Mouse (Mus musculus): Measurements from ENCODE around the gene Syt14. TPM values are rescaled to one million over a fixed set of nuclear protein-coding genes. Genes with fewer than 3 reads are reported as not detected.

Syt14 gene
- polyA plus RNA-seq, 1 experiment from 2014 or later: 4.5 TPM

Other genes starting within 250 kb of the Syt14 start
- gene Sertad4, start 180.0 kb downstream of the Syt14 start, polyA plus RNA-seq (2015; fragmentation: Nextera tagmentation; extraction: Ambion mirVana): 8.5 and 18.5 TPM in 2 replicates
- 6.9 and 7.4 TPM in 2 replicates for gene Diexf, start 94.5 kb upstream of the Syt14 start, polyA plus RNA-seq (2015; fragmentation: Nextera tagmentation; extraction: Ambion mirVana)
- 0.58 and 0.80 TPM in 2 replicates for gene Irf6, start 117.3 kb upstream of the Syt14 start, polyA plus RNA-seq (2015; fragmentation: Nextera tagmentation; extraction: Ambion mirVana)
- gene A130010J15Rik, start 132.3 kb upstream of the Syt14 start, polyA plus RNA-seq (2015; fragmentation: Nextera tagmentation; extraction: Ambion mirVana): 10.0 and 11.2 TPM in 2 replicates
- gene Traf3ip3, start 165.9 kb upstream of the Syt14 start, polyA plus RNA-seq (2015; fragmentation: Nextera tagmentation; extraction: Ambion mirVana): 1.9 and 4.0 TPM in 2 replicates
- gene Lamb3, start 171.9 kb upstream of the Syt14 start, polyA plus RNA-seq (2015; fragmentation: Nextera tagmentation; extraction: Ambion mirVana): 0.29 and 0.56 TPM in 2 replicates
- 0.34 and 0.89 TPM in 2 replicates for gene Hsd11b1, start 228.3 kb upstream of the Syt14 start, polyA plus RNA-seq (2015; fragmentation: Nextera tagmentation; extraction: Ambion mirVana)
- gene G0s2, start 237.4 kb upstream of the Syt14 start, polyA plus RNA-seq (2015; fragmentation: Nextera tagmentation; extraction: Ambion mirVana): 8.9 and 10.5 TPM in 2 replicates

Data from hindbrain, embryonic 16.5 days (tissue).